Mouse (Mus musculus) liver, embryonic 16.5 days (tissue): ENCODE results near the gene Exoc3l. TPM values are rescaled to one million over a fixed set of nuclear protein-coding genes. Genes with fewer than 3 reads are reported as not detected.

Source experiments
- ATAC-seq: fragments of 200-750 bp; cut with Nextera tagmentation; 2 replicates; pipeline ENCODE4 v1.8.0; 2017; ENCODE audit warnings: low read depth, mild to moderate bottlenecking, moderate number of reproducible peaks, moderate library complexity
- H3K27ac ChIP-seq: fragments of 300-500 bp; sonication (generic); 2 replicates; pipeline ENCODE4 v1.5.1; 2014; ENCODE audit warnings: mild to moderate bottlenecking, low read length
- H3K27me3 ChIP-seq: fragments of 300-500 bp; sonication (generic); 2 replicates; pipeline ENCODE4 v1.6.1; 2014; ENCODE audit warnings: low read depth, low read length, mixed read lengths; ENCODE audit not compliant: control insufficient read depth, insufficient read depth
- H3K36me3 ChIP-seq: fragments of 300-500 bp; sonication (generic); 2 replicates; pipeline ENCODE4 v1.6.1; 2014; ENCODE audit warnings: mild to moderate bottlenecking; ENCODE audit not compliant: control insufficient read depth, insufficient read depth
- H3K4me1 ChIP-seq: fragments of 300-500 bp; sonication (generic); 2 replicates; pipeline ENCODE4 v1.6.1; 2014; ENCODE audit warnings: low read depth, low read length, mixed read lengths; ENCODE audit not compliant: control insufficient read depth
- H3K4me2 ChIP-seq: fragments of 300-500 bp; sonication (generic); 2 replicates; pipeline ENCODE4 v1.6.1; 2014; ENCODE audit warnings: low read depth, low read length, mixed read lengths
- H3K4me3 ChIP-seq: fragments of 300-500 bp; sonication (generic); 2 replicates; pipeline ENCODE4 v1.5.1; 2014; ENCODE audit warnings: low read depth, mild to moderate bottlenecking, low read length
- H3K9ac ChIP-seq: fragments of 300-500 bp; sonication (generic); 2 replicates; pipeline ENCODE4 v1.6.1; 2014; ENCODE audit warnings: low read depth, low read length
- H3K9me3 ChIP-seq: fragments of 300-500 bp; sonication (generic); replicated peaks from 2 replicates; pipeline ENCODE4 v1.6.1; 2016; ENCODE audit warnings: low read length; ENCODE audit not compliant: control insufficient read depth
- WGBS: fragments of 180-500 bp; shearing (Covaris S2); extraction: QIAGEN DNeasy Blood & Tissue Kit; methylation state at CpG from one replicate; pipeline ENCODE4 v1.1.7; 2014; ENCODE audit not compliant: insufficient replicate concordance; 5-methylcytosine and 5-hydroxymethylcytosine counted together
- polyA plus RNA-seq: library from polyadenylated mRNA; unstranded; fragments of >200 nt; fragmentation: Nextera tagmentation; extraction: Ambion mirVana; gene quantifications from 2 replicates; pipeline ENCODE4 v1.2.1, GENCODE M21; 2015

Gene Exoc3l
- polyA plus RNA-seq, 1 experiment from 2014 or later: 6.5 TPM

DNA sequence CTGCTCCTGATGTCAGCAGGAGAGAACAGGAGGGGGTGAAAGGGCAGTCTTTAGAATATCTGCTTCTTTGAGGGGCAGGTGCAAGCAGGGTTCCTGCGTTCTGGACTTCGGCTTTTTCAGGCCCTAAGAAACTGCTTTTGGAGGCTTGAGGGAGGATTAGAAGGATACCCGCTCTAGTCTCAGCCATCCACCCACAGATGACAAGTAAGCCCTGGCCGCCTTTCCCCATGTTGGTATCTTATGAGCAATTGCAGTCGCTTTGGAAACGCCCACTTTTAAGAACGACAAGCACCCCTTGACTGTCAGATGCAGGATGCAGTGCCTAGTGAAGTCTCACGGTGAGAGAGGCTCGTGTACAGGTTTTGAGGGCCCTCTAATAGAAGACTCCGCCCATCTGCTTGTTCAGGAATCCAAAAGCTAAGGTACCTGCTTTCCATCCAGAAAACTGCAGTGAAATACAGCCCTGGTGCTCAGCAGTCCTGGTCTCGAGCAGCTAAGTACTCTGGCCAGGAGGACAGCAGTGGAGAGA lies 22.8 kb upstream of the Exoc3l start:
- no peak for ATAC-seq
- H3K4me2 ChIP-seq: no peak overlapping the region

DNA sequence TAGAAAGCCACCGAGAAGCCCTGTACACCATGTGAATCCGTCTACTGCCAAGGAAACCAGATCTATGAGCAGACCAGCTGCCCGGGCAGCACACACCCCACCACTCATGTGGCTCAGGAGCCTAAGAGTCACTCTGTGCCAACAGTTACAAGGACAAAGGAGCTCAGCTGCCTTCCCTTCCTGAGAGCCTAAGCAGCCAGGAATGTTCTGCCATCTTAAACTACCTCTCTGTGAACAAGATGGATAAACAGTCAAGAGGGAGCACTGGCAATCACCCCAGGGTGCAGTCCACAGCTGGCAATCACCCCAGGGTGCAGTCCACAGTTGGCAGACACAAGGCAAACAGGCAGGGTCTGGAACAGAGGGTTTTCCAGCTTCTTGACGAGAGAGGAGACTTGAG lies 22.0 kb upstream of the Exoc3l start:
- 82% methylated on average over 4 of the region's 4 CpGs for WGBS
- Histone ChIP-seq H3K4me1 (peaks cover 39% of the 10 kb centered on the region), H3K4me3 (no peak overlapping the region), H3K9ac (no peak overlapping the region), H3K27me3 (no peaks in the 10 kb centered on the region), H3K36me3 (peaks cover 59% of the 10 kb centered on the region), H3K9me3 (no peaks in the 10 kb centered on the region), H3K4me2 (no peak overlapping the region), H3K27ac (no peak overlapping the region)
- no peak for ATAC-seq

More for the DNA sequence above, 22.8 kb upstream of the Exoc3l start:
- Histone ChIP-seq H3K36me3 (peaks cover 51% of the 10 kb centered on the region), H3K9me3 (no peaks in the 10 kb centered on the region), H3K9ac (no peak overlapping the region), H3K4me3 (no peak overlapping the region), H3K27me3 (no peaks in the 10 kb centered on the region), H3K27ac (no peak overlapping the region), H3K4me1 (peaks cover 34% of the 10 kb centered on the region)
- 75% methylated on average over 11 of the region's 11 CpGs for WGBS

DNA sequence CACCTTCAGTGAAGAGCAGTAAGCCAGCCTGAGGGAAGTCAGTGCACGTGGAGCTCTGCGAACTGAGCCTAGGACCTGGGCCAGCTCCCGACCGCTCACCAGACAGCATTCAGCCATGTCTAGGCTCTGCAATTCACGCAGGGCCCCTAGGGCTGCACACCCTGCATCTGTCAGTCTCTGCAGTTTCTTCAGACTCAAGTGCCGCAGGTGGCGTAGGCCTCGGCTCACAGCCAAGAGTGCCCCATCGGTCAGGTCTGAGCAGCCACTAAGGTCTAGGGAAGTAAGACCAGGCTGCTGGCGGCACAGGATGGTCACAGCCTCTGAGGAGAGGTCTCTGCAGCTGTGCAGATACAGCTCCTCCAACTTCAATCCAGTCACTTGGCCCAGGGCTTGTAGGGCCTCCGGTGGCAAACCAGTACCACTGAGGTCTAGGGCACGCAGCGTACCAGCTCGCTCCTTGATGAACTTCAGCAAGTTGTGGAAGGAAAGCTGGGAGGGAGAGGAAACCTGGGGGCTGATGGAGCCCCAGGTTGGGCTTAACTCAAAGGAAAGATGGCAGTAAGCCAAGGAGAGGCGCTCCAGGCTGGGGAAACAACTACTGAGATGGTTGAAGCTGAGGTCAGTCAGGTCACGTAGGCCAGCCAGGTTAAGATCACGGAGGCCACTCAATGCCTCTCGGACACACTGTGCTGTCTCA lies 19.3 kb upstream of the Exoc3l start:
- 89% methylated on average over 18 of the region's 18 CpGs for WGBS
- Histone ChIP-seq H3K4me3 (no peak overlapping the region), H3K9ac (no peak overlapping the region), H3K27me3 (no peaks in the 10 kb centered on the region), H3K4me1 (peaks cover 44% of the 10 kb centered on the region), H3K27ac (peak overlapping the region; percentile 17; the same call in 1 of the 2 replicates), H3K36me3 (peaks cover 77% of the 10 kb centered on the region), H3K4me2 (no peak overlapping the region), H3K9me3 (no peaks in the 10 kb centered on the region; the same call in 1 of the 2 replicates)
- ATAC-seq: no peak

DNA sequence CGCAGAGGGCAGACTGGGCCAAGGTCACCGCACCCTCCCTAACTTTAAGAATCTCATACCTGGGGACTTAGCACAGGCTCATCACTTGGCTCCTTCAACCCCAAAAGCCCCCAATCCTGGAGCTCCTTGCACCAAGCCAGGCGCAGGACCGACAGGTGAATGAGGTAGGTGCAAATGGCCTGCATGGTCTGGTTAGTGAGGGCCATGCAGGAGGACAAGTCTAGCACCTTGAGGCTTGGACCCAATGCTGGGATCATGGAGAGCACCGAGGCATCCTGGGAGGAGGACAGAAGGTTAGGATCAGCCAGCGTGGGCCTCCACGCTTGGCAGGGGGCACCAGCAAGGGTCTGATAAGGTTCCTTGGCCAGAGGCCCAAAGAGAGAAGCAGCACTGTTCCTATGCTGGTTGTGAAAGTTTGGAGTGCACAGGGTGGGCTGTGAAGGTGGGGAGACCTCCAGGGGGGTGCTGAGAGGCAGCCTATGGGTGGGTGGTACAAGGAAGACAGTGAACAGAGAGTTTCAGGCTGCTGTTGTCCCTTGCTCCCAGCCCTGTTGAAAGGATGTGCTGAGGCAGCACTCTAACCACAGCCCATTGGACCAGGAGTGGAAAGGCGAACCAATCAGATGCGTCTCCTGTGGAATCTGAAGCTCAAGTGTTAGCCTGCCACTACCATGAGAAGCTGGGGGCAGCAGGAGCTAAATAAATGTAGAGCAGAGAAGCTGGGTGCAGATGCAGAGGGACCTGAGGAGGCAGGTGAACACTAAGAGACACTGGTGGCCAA lies 17.9 kb upstream of the Exoc3l start:
- Histone ChIP-seq H3K4me2 (peak overlapping the region; percentile 25), H3K9me3 (no peaks in the 10 kb centered on the region; the same call in 1 of the 2 replicates), H3K36me3 (peaks cover 82% of the 10 kb centered on the region), H3K27ac (peak overlapping the region; percentile 49), H3K27me3 (no peaks in the 10 kb centered on the region), H3K4me3 (no peak overlapping the region), H3K9ac (no peak overlapping the region; the same call in 1 of the 2 replicates), H3K4me1 (peaks cover 30% of the 10 kb centered on the region)
- ATAC-seq: peak; percentile 62
- 65% methylated on average over 9 of the region's 9 CpGs for WGBS

DNA sequence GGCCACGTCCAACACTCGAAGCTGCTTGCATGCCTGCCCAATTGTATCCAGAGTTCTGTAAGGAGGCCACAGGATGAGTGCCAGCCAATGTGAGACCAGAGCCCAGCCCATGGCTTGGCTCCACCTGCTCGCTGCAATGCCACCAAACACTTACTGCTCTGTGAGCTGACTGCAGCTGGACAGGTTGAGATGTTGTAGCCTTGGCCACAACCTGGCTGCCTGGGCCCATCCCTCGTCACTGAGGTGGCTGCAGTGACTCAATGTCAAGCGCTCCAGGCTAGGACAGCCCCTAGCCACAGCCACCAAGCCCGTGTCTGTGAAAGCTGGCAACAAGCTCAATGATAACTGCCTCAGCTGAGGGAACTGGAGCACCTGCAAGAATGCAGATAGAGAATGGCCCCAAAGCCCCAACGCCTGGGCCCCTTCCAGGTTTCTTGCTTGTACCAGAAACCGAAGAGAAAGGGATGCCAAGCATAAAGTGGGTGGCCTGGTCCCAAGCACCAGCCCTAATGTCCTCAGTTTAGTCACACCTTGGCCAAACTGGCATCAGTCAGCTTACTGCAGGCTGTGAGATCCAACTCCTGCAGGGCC lies 17.1 kb upstream of the Exoc3l start:
- H3K27ac ChIP-seq: peak overlapping the region; percentile 49
- no peak overlapping the region for H3K4me3 ChIP-seq
- 39% methylated on average over 8 of the region's 8 CpGs for WGBS
- peak overlapping the region; percentile 30; the same call in 1 of the 2 replicates for H3K9ac ChIP-seq
- peak; percentile 66 for ATAC-seq
- H3K4me2 ChIP-seq: peak overlapping the region; percentile 25
- peaks cover 79% of the 10 kb centered on the region for H3K36me3 ChIP-seq
- H3K9me3 ChIP-seq: no peaks in the 10 kb centered on the region; the same call in 1 of the 2 replicates
- H3K27me3 ChIP-seq: no peaks in the 10 kb centered on the region
- H3K4me1 ChIP-seq: peaks cover 29% of the 10 kb centered on the region

DNA sequence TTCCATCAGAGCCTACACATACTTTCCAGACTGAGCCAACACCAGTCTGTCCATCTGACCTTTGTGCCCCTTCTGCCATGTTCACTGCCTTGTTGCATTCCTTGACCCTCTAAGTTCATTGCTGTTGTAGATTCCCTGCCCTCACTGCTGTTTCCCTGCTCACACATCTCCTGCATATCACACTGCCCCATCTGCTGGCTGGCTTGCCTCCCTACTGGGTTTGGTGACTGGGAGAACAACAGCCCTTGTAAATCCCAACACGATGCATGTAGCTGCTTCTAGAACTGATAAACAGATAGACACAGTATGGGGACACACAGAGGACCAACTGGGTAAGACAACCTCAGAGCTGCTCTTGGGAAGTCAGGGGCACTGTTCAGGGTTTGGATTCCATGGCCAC lies 15.8 kb upstream of the Exoc3l start:
- WGBS: 38% methylated on average over 1 of the region's 1 CpGs
- H3K9me3 ChIP-seq: no peaks in the 10 kb centered on the region; the same call in 1 of the 2 replicates
- no peak overlapping the region for H3K27ac ChIP-seq
- no peak overlapping the region for H3K4me2 ChIP-seq
- H3K27me3 ChIP-seq: no peaks in the 10 kb centered on the region
- no peak overlapping the region for H3K9ac ChIP-seq
- H3K4me3 ChIP-seq: no peak overlapping the region
- ATAC-seq: peak; percentile 42
- peaks cover 29% of the 10 kb centered on the region for H3K4me1 ChIP-seq
- peaks cover 85% of the 10 kb centered on the region for H3K36me3 ChIP-seq

DNA sequence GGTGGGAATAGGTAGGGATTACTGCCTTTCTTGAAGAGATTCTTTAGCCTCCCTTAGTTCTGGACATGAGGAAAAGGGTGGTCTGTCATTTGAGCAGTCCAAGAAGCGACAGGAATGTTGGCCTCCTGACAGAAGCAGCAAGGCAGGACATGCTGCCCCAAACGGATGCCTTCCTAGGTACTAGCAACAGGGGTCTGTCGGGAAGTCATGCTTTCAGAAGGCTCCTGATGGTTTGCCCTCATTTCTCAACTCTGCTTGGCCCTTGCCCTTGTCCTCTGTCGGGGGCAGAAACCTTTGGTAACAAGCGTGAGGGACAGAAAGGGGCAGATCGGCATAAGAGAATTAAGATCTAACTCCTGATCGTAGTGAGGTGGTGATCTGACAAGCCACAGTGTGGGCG lies 14.2 kb upstream of the Exoc3l start:
- WGBS: 82% methylated on average over 8 of the region's 8 CpGs
- H3K4me2 ChIP-seq: no peak overlapping the region
- H3K4me3 ChIP-seq: no peak overlapping the region
- H3K27me3 ChIP-seq: no peaks in the 10 kb centered on the region
- H3K9me3 ChIP-seq: no peaks in the 10 kb centered on the region; the same call in 1 of the 2 replicates
- H3K27ac ChIP-seq: no peak overlapping the region
- peaks cover 43% of the 10 kb centered on the region for H3K4me1 ChIP-seq
- no peak overlapping the region for H3K9ac ChIP-seq
- H3K36me3 ChIP-seq: peaks cover 75% of the 10 kb centered on the region
- no peak for ATAC-seq

DNA sequence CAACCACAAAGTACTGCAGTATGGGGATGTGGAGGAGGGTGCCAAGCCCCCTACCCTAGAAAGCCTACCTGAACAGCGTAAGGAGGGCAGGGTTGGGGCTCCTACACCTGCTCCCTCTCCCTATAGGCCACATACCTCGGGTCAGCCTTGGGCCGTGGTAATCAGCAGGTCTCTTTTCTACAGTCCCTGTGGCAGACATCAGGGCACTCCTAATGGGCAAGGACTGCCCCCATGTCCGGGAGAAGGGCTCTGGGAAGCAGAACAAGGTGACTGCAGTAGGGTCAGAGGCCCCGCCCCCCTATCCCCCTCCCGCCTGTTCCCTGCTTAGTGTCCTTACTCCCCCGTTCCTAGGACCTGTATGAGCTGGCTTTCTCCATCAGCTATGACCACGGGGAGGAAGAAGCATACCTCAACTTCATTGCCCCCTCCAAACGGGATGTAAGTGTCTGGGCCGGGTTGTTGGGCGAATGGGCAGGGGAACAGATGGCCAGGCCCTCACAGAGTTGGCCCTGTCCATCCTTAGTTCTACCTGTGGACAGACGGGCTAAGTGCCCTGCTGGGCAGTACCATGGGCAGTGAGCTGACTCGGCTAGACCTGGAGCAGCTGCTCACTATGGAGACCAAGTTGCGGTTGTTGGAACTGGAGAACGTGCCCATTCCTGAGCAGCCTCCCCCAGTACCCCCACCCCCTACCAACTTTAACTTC lies 13.4 kb upstream of the Exoc3l start:
- Histone ChIP-seq H3K4me2 (no peak overlapping the region), H3K36me3 (peaks cover 73% of the 10 kb centered on the region), H3K27ac (no peak overlapping the region), H3K4me1 (peaks cover 48% of the 10 kb centered on the region), H3K4me3 (no peak overlapping the region), H3K9me3 (no peaks in the 10 kb centered on the region; the same call in 1 of the 2 replicates), H3K27me3 (no peaks in the 10 kb centered on the region), H3K9ac (no peak overlapping the region)
- WGBS: 86% methylated on average over 15 of the region's 15 CpGs
- ATAC-seq: no peak
